Mouse (Mus musculus): ENCODE measurements around the gene Chp2.

The Chp2 gene

GRCm38 (mm10) chr7:122268983-122269486, 49.7 kb downstream of the Chp2 start:
- ChIA-PET CTCF (interaction anchor here in 1 of 4 experiments (0.7 kb wide), 1 partner anchor 17 kb away, joined by 4 read pairs; no protein-coding TSS in a partner anchor), POLR2A (interaction anchor here in 1 of 4 experiments (1.2 kb wide), 1 partner anchor 10 kb away, joined by 3 read pairs; no protein-coding TSS in a partner anchor)

GRCm38 (mm10) chr7:122272334-122272733, 53.0 kb downstream of the Chp2 start:
- ChIA-PET POLR2A (no interaction called here), CTCF (no interaction called here)

Data from embryonic stem cell, embryonic (primary cell).